Mouse (Mus musculus) CD8-positive naive resting alpha-beta T cell, adult 2 months (primary cell): Measurements from ENCODE around the gene Zfp969.
"Not testable (repeated sequence)": the region's sequence is repeated elsewhere in the genome, so short reads cannot be mapped to it uniquely, and the experiment has no call there.

Experiments used
- DNase-seq, 2 experiments: peaks; one replicate each; pipeline ENCODE4 v3.0.0; 2022; ENCODE audit warnings: low read depth in 2 of 2, low spot score in 2 of 2

The Zfp969 gene

DNA sequence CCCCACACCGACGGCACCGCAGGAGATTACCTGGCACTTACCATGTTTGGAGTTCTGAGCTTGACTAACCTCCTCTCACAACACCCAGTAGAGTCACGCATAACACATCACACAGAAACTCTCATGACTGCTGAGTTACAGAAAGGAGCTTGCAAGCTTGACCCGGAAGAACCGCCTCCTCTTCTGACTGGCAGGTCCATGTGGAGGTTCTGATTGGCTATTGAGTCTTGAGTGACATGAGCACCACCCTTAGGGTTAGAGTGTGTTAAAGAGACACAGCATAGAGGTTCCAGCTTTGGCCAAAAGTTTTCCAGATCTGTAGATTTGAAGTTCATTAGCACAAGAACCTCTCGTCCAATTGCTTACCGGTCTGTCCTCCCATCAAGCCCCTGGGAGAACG, at the start of gene Zfp969:
Gene Zfp969, minus strand, starts transcription at position 101 of the 400 bp plus-strand sequence.
- DNase-seq = not testable (repeated sequence)

DNA sequence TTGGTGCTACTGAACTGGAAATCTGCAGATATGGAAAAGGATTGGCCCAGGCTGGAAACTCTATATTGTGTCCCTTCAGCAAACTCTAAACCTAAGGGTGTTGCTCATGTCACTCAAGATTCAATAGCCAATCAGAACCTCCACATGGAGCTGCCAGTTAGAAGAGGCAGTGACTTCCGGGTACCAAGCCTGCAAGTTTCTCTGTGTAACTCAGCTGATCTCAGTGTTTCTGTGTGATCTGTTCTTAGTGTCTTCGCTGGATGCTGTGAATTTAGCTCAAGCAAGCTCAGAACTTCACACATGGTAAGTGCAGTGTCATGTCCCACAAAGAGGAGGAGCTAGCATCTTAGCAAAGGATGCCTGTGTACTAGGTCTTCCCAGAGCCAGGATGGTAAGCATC, 37.8 kb upstream of the Zfp969 start, which contains the start of gene Gm2007:
Gene Gm2007, plus strand, starts transcription at position 301 of the 400 bp plus-strand sequence.
- not testable (repeated sequence) for DNase-seq

DNA sequence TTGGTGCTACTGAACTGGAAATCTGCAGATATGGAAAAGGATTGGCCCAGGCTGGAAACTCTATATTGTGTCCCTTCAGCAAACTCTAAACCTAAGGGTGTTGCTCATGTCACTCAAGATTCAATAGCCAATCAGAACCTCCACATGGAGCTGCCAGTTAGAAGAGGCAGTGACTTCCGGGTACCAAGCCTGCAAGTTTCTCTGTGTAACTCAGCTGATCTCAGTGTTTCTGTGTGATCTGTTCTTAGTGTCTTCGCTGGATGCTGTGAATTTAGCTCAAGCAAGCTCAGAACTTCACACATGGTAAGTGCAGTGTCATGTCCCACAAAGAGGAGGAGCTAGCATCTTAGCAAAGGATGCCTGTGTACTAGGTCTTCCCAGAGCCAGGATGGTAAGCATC, 59.8 kb downstream of the Zfp969 start, which contains the start of gene Gm11007:
Gene Gm11007, plus strand, starts transcription at position 301 of the 400 bp plus-strand sequence.
- DNase-seq = not testable (repeated sequence)
